Mouse (Mus musculus) stomach, postnatal 0 days (tissue): ENCODE data around the gene Gas2.

ENCODE experiments used
- CTCF ChIP-seq: IDR thresholded peaks from 2 replicates; pipeline ENCODE4 v1.5.1; 2016; ENCODE audit warnings: antibody characterized with exemption, low read depth, mild to moderate bottlenecking, moderate library complexity
- EP300 ChIP-seq: optimal IDR thresholded peaks from 2 replicates; pipeline ENCODE3; 2016; ENCODE audit warnings: antibody characterized with exemption

DNA sequence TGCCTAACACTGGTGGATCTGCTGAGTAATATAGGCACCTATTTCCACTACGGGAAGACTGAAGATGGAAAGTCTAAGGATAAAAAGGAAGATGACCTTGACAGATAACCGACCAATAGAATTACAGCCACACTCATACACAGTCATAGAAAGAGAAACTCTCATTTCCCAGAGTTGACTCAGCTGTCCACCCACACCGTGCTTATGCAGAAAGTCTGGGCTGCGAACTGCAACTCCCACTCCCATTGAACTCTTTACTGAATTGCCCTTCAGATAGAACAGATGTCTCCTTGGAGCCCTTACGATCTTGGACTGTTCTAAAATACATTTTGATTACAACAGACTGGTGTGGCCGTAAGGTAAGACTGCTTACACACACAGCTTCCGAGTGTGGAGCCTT, 102.9 kb downstream of the Gas2 start:
- TF ChIP-seq EP300 = no peak
- no peak for TF ChIP-seq CTCF
